Mouse (Mus musculus): ENCODE data around the gene Prdm9. TPM values are rescaled to one million over a fixed set of nuclear protein-coding genes. Genes with fewer than 3 reads are reported as not detected.
A peak's percentile ranks its signal among the peaks of the same experiment; 100 is the strongest.

Gene Prdm9
- total and polyA plus RNA-seq, 2 experiments from 2014 or later = 1.00 to 1.0 TPM

- H3K27ac ChIP-seq (ENCODE audit: low read depth, low read length) = no peak overlapping the region
- H3K36me3 ChIP-seq (ENCODE audit: insufficient read depth) = peaks cover 12% of the 10 kb centered on the region; the same call in 1 of the 2 replicates
- DNase-seq (no peak), ATAC-seq (no peak)
- H3K9me3 ChIP-seq (ENCODE audit: low read length) = no peaks in the 10 kb centered on the region
- no peak overlapping the region for H3K4me2 ChIP-seq (ENCODE audit: low read depth)
- H3K4me1 ChIP-seq (ENCODE audit: insufficient read depth) = peaks cover 4% of the 10 kb centered on the region; the same call in 1 of the 2 replicates
- 87% methylated on average over 2 of the region's 2 CpGs for WGBS
- no peak overlapping the region for H3K9ac ChIP-seq
- no peak for TF ChIP-seq CTCF (IDR thresholded peaks at IDR 0.05; ENCODE audit: low read depth)
- H3K4me3 ChIP-seq (ENCODE audit: low read depth, low read length) = no peak overlapping the region
- no peaks in the 10 kb centered on the region for H3K27me3 ChIP-seq (ENCODE audit: insufficient read depth, low read length)
These were observed 35.3 kb downstream of the Prdm9 start for GRCm38 (mm10) chr17:15528887-15529286.

- no peaks in the 10 kb centered on the region for H3K9me3 ChIP-seq (ENCODE audit: low read length)
- peak overlapping the region; percentile 68 for H3K4me2 ChIP-seq (ENCODE audit: low read depth)
- peaks cover 4% of the 10 kb centered on the region; the same call in 1 of the 2 replicates for H3K4me1 ChIP-seq (ENCODE audit: insufficient read depth)
- peak overlapping the region; percentile 63 for H3K9ac ChIP-seq
- WGBS = 51% methylated on average over 3 of the region's 3 CpGs
- ATAC-seq (no peak), DNase-seq (no peak)
- no peak overlapping the region for H3K27ac ChIP-seq (ENCODE audit: low read depth, low read length)
- no peaks in the 10 kb centered on the region for H3K27me3 ChIP-seq (ENCODE audit: insufficient read depth, low read length)
- TF ChIP-seq CTCF (IDR thresholded peaks at IDR 0.05; ENCODE audit: low read depth) = no peak
- H3K4me3 ChIP-seq (ENCODE audit: low read depth, low read length) = peak overlapping the region; percentile 63
- peaks cover 17% of the 10 kb centered on the region; the same call in 1 of the 2 replicates for H3K36me3 ChIP-seq (ENCODE audit: insufficient read depth)
These were observed 36.4 kb downstream of the Prdm9 start for GRCm38 (mm10) chr17:15527811-15528136.

DNA sequence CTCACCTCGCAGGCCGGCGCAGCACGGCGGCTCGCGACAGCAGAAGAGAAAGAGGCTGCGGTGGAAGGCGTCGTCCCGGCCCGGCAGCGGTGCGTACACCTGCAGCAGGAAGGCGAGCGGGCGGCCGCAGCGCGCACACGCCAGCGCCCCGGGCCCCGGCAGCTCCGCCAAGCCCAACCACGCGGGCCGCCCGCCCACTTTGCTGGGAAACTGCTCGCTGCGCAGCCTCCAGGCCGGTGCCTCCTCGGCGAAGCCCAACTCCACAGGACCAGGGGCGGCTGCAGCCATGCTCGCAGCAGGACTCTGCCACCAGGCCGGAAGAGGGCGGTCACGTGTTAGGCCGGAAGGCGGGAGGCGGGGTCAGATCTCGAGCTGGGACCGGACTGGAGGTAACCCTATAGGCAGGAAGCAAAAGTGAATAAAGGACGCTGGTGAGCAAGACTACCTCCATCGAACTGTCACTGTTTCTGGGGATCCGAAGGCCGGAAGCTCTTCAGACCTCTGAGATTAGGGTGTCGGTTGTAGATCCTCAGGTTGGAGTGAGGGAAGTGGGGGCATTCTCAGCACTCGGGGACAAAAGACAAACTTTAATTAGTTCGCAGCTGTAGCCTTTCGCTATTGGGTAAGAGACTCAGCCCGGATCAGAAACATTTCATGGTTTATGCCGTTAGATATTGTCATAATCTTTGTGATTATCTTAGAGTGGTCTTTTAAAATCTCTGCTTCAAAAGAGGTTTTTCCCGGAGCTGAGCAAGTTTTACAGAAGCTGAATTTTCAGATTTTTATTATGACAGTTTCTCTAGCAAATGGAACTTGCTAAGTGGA is 37.0 kb downstream of the Prdm9 start, which contains the start of gene Pdcd2:
Gene Pdcd2 (minus strand): TSS at position 316 of the 825 bp plus-strand sequence.
- Histone ChIP-seq H3K4me1 (ENCODE audit: insufficient read depth) (peaks cover 4% of the 10 kb centered on the region; the same call in 1 of the 2 replicates), H3K9me3 (ENCODE audit: low read length) (no peaks in the 10 kb centered on the region), H3K27ac (ENCODE audit: low read depth, low read length) (peak within 1 kb of the TSS; percentile 75), H3K36me3 (ENCODE audit: insufficient read depth) (peaks cover 21% of the 10 kb centered on the region; the same call in 1 of the 2 replicates), H3K4me2 (ENCODE audit: low read depth) (peak within 1 kb of the TSS; percentile 68), H3K27me3 (ENCODE audit: insufficient read depth, low read length) (no peaks in the 10 kb centered on the region), H3K4me3 (ENCODE audit: low read depth, low read length) (peak within 1 kb of the TSS; percentile 63), H3K9ac (peak within 1 kb of the TSS; percentile 63)
- DNase-seq (peak; percentile 85), ATAC-seq (peak; percentile 96)
- TF ChIP-seq CTCF (IDR thresholded peaks at IDR 0.05; ENCODE audit: low read depth) = peak; percentile 55
- under 1% methylated on average over 55 of the region's 55 CpGs for WGBS

GRCm38 (mm10) chr17:15526304-15526703 is 37.9 kb downstream of the Prdm9 start:
- Histone ChIP-seq H3K27ac (ENCODE audit: low read depth, low read length) (no peak overlapping the region), H3K36me3 (ENCODE audit: insufficient read depth) (peaks cover 30% of the 10 kb centered on the region), H3K9me3 (ENCODE audit: low read length) (no peaks in the 10 kb centered on the region), H3K4me3 (ENCODE audit: low read depth, low read length) (peak overlapping the region; percentile 63), H3K27me3 (ENCODE audit: insufficient read depth, low read length) (no peaks in the 10 kb centered on the region), H3K4me2 (ENCODE audit: low read depth) (peak overlapping the region; percentile 68), H3K9ac (peak overlapping the region; percentile 63; the same call in 1 of the 2 replicates), H3K4me1 (ENCODE audit: insufficient read depth) (peaks cover 4% of the 10 kb centered on the region; the same call in 1 of the 2 replicates)
- peak; percentile 26 for DNase-seq
- no peak for TF ChIP-seq CTCF (IDR thresholded peaks at IDR 0.05; ENCODE audit: low read depth)
- ATAC-seq = no peak
- 12% methylated on average over 10 of the region's 10 CpGs for WGBS

GRCm38 (mm10) chr17:15518766-15519165 is 45.4 kb downstream of the Prdm9 start:
- DNase-seq = no peak
- no peaks in the 10 kb centered on the region for H3K9me3 ChIP-seq (ENCODE audit: low read length)
- WGBS = 97% methylated on average over 1 of the region's 1 CpGs
- no peak for ATAC-seq
- H3K9ac ChIP-seq = no peak overlapping the region
- H3K27me3 ChIP-seq (ENCODE audit: insufficient read depth, low read length) = no peaks in the 10 kb centered on the region
- H3K27ac ChIP-seq (ENCODE audit: low read depth, low read length) = no peak overlapping the region
- H3K4me1 ChIP-seq (ENCODE audit: insufficient read depth) = no peaks in the 10 kb centered on the region
- no peak for TF ChIP-seq CTCF (IDR thresholded peaks at IDR 0.05; ENCODE audit: low read depth)
- H3K36me3 ChIP-seq (ENCODE audit: insufficient read depth) = peaks cover 83% of the 10 kb centered on the region
- H3K4me2 ChIP-seq (ENCODE audit: low read depth) = no peak overlapping the region
- no peak overlapping the region for H3K4me3 ChIP-seq (ENCODE audit: low read depth, low read length)

DNA sequence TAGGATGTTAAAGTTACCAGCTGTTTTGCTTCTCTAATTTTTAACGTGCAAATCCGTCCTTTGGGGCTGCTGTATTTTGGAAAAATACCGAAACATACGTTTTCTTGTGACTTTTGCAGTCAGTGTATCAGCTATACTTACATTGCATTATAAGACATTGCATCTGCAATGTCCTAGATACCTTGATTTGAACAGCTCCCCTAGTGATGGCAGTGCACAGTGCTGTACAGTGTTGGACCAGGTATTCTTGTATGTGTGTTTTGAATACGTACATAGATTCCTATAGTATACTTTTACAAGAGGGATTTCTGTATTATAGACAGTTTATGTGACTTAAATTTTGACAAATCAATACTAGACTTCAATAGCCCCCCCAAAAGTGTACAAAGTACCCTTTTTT is 46.0 kb downstream of the Prdm9 start:
- DNase-seq = no peak
- Histone ChIP-seq H3K4me2 (ENCODE audit: low read depth) (no peak overlapping the region), H3K9ac (no peak overlapping the region), H3K4me1 (ENCODE audit: insufficient read depth) (no peaks in the 10 kb centered on the region), H3K36me3 (ENCODE audit: insufficient read depth) (peaks cover 86% of the 10 kb centered on the region), H3K27ac (ENCODE audit: low read depth, low read length) (no peak overlapping the region), H3K27me3 (ENCODE audit: insufficient read depth, low read length) (no peaks in the 10 kb centered on the region), H3K4me3 (ENCODE audit: low read depth, low read length) (no peak overlapping the region), H3K9me3 (ENCODE audit: low read length) (no peaks in the 10 kb centered on the region)
- TF ChIP-seq CTCF (IDR thresholded peaks at IDR 0.05; ENCODE audit: low read depth) = peak; percentile 45
- ATAC-seq = peak; percentile 60
- WGBS = 95% methylated on average over 5 of the region's 5 CpGs

GRCm38 (mm10) chr17:15517776-15518175 is 46.4 kb downstream of the Prdm9 start:
- Histone ChIP-seq H3K4me1 (ENCODE audit: insufficient read depth) (no peaks in the 10 kb centered on the region), H3K27ac (ENCODE audit: low read depth, low read length) (no peak overlapping the region), H3K9me3 (ENCODE audit: low read length) (no peaks in the 10 kb centered on the region), H3K9ac (no peak overlapping the region), H3K27me3 (ENCODE audit: insufficient read depth, low read length) (no peaks in the 10 kb centered on the region), H3K36me3 (ENCODE audit: insufficient read depth) (peaks cover 82% of the 10 kb centered on the region), H3K4me3 (ENCODE audit: low read depth, low read length) (no peak overlapping the region), H3K4me2 (ENCODE audit: low read depth) (no peak overlapping the region)
- 72% methylated on average over 5 of the region's 5 CpGs for WGBS
- ATAC-seq (0 out of 2 replicates have a peak, but pooled peaks have one; percentile 23), DNase-seq (no peak)
- TF ChIP-seq CTCF (IDR thresholded peaks at IDR 0.05; ENCODE audit: low read depth) = 0 out of 2 replicates have a peak, but pooled peaks have one; percentile 17

Data from forebrain, postnatal 0 days (tissue).